14 mouse cellular contexts compared by ENCODE assay signal in the genomic region with DNA sequence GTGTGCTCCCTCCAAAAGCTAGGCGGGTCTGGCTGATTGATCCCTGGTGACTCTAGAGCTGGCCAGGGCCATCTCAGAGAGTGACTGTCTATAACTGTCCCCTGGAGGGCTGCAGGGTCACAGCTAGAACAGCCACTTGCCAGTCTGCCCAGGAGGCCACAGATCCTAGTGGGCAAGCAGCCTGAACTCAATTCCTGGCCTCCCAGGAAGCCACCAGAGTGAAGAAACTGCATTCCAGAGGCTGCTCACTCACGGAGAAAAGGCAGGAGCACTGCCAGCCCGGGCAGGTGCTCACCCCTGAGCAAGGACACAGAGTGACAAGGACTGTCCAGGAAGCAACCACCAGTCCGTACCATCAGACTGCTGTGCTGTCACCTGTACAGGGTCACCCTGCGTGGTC. TPM values are rescaled to one million over a fixed set of nuclear protein-coding genes. Genes with fewer than 3 reads are reported as not detected.
DNase-seq lines count a peak whose midpoint lies in the region; ATAC-seq and TF ChIP-seq lines count a peak whose summit lies in the region.
"Had no signal": no experiment of that assay in that cellular context is flagged by ENCODE, and none has a peak within 500 bp of the region (broad histone marks: within the 10 kb centered on the region; RNA-seq: fewer than 3 reads in every experiment).

No protein-coding gene starts in this region.

- WGBS in hindbrain, embryonic 10.5 days, result 60% methylated on average over 5 of the region's 5 CpGs
- 59% methylated on average over 5 of the region's 5 CpGs for WGBS in hindbrain, embryonic 11.5 days

- H3K4me3 ChIP-seq in hindbrain, embryonic 10.5 days, result no peak overlapping the region
- H3K4me3 ChIP-seq in hindbrain, embryonic 11.5 days (ENCODE audit: low read depth, low read length), result no peak overlapping the region
- H3K4me3 ChIP-seq: limb, embryonic 15.5 days; lung, embryonic 15.5 days; neural tube, embryonic 12.5 days had no signal

- no peak for TF ChIP-seq CTCF in Patski (IDR thresholded peaks at IDR 0.05)

- no peaks in the 10 kb centered on the region for H3K9me3 ChIP-seq in hindbrain, embryonic 10.5 days
- H3K9me3 ChIP-seq in hindbrain, embryonic 11.5 days (ENCODE audit: control insufficient read depth, low read length), result no peaks in the 10 kb centered on the region
- H3K9me3 ChIP-seq: limb, embryonic 15.5 days; lung, embryonic 15.5 days; neural tube, embryonic 12.5 days had no signal

- H3K27me3 ChIP-seq in hindbrain, embryonic 10.5 days (ENCODE audit: insufficient read depth, poor library complexity, severe bottlenecking), result no peaks in the 10 kb centered on the region
- no peaks in the 10 kb centered on the region for H3K27me3 ChIP-seq in hindbrain, embryonic 11.5 days (ENCODE audit: control insufficient read depth, insufficient read depth, low read length)
- no peaks in the 10 kb centered on the region for H3K27me3 ChIP-seq in Patski
- H3K27me3 ChIP-seq: limb, embryonic 15.5 days; lung, embryonic 15.5 days; neural tube, embryonic 12.5 days had no signal

- in situ Hi-C loops in Patski (cut with MboI; ENCODE audit: low pct_unique_long_range_greater_than_20kb), result no loop called here

- H3K27ac ChIP-seq in hindbrain, embryonic 10.5 days, result peak overlapping the region; percentile 71
- no peak overlapping the region for H3K27ac ChIP-seq in hindbrain, embryonic 11.5 days (ENCODE audit: low read depth, low read length)
- H3K27ac ChIP-seq: limb, embryonic 15.5 days; lung, embryonic 15.5 days; neural tube, embryonic 12.5 days had no signal

- no peak for DNase-seq in hindbrain, embryonic 10.5 days (ENCODE audit: low spot score)
- no peak for DNase-seq in hindbrain, embryonic 11.5 days (ENCODE audit: low spot score)
- peak; percentile 61 for DNase-seq in Patski (ENCODE audit: low read depth, low spot score)
- peak; percentile 21 to 41 for DNase-seq in gastrocnemius, adult 8-10 months (ENCODE audit: low spot score in 2 of 2)
- peak; percentile 75 to 90 for DNase-seq in kidney, postnatal 25 days
- DNase-seq in right cerebral cortex, postnatal 14 days, result no peak
- no peak for DNase-seq in Muller cell, postnatal 12 days (ENCODE audit: inconsistent ontology term)
- DNase-seq: cerebellum, postnatal 25 days; heart, postnatal 14 days; right cerebral cortex, postnatal 25 days had no signal

- H3K4me2 ChIP-seq in hindbrain, embryonic 11.5 days (replicated peaks; ENCODE audit: low read depth, low read length), result no peak overlapping the region
- H3K4me2 ChIP-seq: limb, embryonic 15.5 days; lung, embryonic 15.5 days; neural tube, embryonic 12.5 days had no signal

- no peak overlapping the region for H3K9ac ChIP-seq in hindbrain, embryonic 11.5 days (ENCODE audit: low read depth, low read length)
- H3K9ac ChIP-seq: limb, embryonic 15.5 days; lung, embryonic 15.5 days; neural tube, embryonic 12.5 days had no signal

- H3K4me1 ChIP-seq in hindbrain, embryonic 10.5 days (replicated peaks), result peaks cover 21% of the 10 kb centered on the region
- H3K4me1 ChIP-seq in hindbrain, embryonic 11.5 days (replicated peaks; ENCODE audit: control insufficient read depth, insufficient read depth, low read length), result peaks cover 3% of the 10 kb centered on the region; the same call in 1 of the 2 replicates
- H3K4me1 ChIP-seq: lung, embryonic 15.5 days; neural tube, embryonic 12.5 days had no signal

- no peaks in the 10 kb centered on the region for H3K36me3 ChIP-seq in hindbrain, embryonic 10.5 days
- H3K36me3 ChIP-seq in hindbrain, embryonic 11.5 days (ENCODE audit: control insufficient read depth, insufficient read depth, low read length), result no peaks in the 10 kb centered on the region
- H3K36me3 ChIP-seq: limb, embryonic 15.5 days; lung, embryonic 15.5 days; neural tube, embryonic 12.5 days had no signal

- ATAC-seq in hindbrain, embryonic 11.5 days (ENCODE audit: low FRiP score), result no peak
- ATAC-seq in Patski, result peak; percentile 82
- no peak for ATAC-seq in megakaryocyte progenitor cell, adult 5-6 weeks (replicated peaks; ENCODE audit: poor library complexity)

- CTCF ChIA-PET in Patski (lab: Charles Lee), result interaction anchor here (1.7 to 2.1 kb wide), 2 partner anchors 10 to 17 kb away, joined by 3 to 6 read pairs; no protein-coding TSS in a partner anchor

- POLR2A ChIA-PET in Patski (lab: Charles Lee), result interaction anchor here (1.3 to 3.1 kb wide), 2 partner anchors 20 to 25 kb away, joined by 3 to 17 read pairs; no protein-coding TSS in a partner anchor

RNA-seq across cellular contexts. Expression of a gene that starts 34.9 kb away (rescaled TPM):
- 6.5 and 9.1 TPM in 2 replicates for polyA plus RNA-seq in hindbrain, embryonic 10.5 days (2016; fragmentation: Nextera tagmentation; extraction: Ambion mirVana)
- 5.2 and 5.7 TPM in 2 replicates for polyA plus RNA-seq in hindbrain, embryonic 11.5 days (2014; fragmentation: Nextera tagmentation; extraction: Ambion mirVana)
- 158 TPM for polyA plus RNA-seq in Patski (2021)
- total RNA-seq in gastrocnemius, adult 8-10 months (2022), result 10 to 100 TPM in 1 of 4 experiments, 1 to 10 TPM in 3; 6.0 to 11.3 (median 8.5) TPM
- 0.73 and 0.99 TPM in 2 replicates for total RNA-seq in megakaryocyte progenitor cell, adult 5-6 weeks (2015)
- total RNA-seq in megakaryocyte progenitor cell, adult 5-6 weeks (2017), result 0.68 and 1.4 TPM in 2 replicates

Comparison
In these comparisons a context has a peak if more than half of its experiments do, and no peak if none do; other contexts are left out.
1. DNase-seq: peak in Patski (single experiment), gastrocnemius, adult 8-10 months (2 of 2) and kidney, postnatal 25 days (2 of 2); none in hindbrain, embryonic 10.5 days (single experiment), hindbrain, embryonic 11.5 days (single experiment), right cerebral cortex, postnatal 14 days (single experiment) and Muller cell, postnatal 12 days (single experiment).
2. RNA of a gene that starts 34.9 kb away (polyA plus RNA-seq): 158 TPM in Patski (single experiment); 6.5 to 9.1 TPM in hindbrain, embryonic 10.5 days and 5.2 to 5.7 TPM in hindbrain, embryonic 11.5 days; every median in the first group is over 10 times any median in the second.